Mouse (Mus musculus) left cerebral cortex, postnatal 10 days (tissue): ENCODE measurements at regions not wholly inside any gene's neighbourhood (a gene's known extent, or its start where the extent isn't known, plus 50 kb on each side); places are given as distances from the start of the nearest gene placed in this dataset.
A peak's percentile ranks its signal among the peaks of the same experiment; 100 is the strongest.

ENCODE experiments used
- DNase-seq, 2 experiments: peaks; one replicate each; pipeline ENCODE4 v3.0.0; 2021 to 2022; ENCODE audit warnings: low spot score in 2 of 2, mixed read lengths in 1 of 2; ENCODE audit errors: extremely low spot score in 1 of 2
- intact Hi-C: fragments of 180-260 bp; cut with DNase I; formaldehyde crosslinking; loops from one replicate; pipeline ENCODE4 v1.15.1; 2025

DNA sequence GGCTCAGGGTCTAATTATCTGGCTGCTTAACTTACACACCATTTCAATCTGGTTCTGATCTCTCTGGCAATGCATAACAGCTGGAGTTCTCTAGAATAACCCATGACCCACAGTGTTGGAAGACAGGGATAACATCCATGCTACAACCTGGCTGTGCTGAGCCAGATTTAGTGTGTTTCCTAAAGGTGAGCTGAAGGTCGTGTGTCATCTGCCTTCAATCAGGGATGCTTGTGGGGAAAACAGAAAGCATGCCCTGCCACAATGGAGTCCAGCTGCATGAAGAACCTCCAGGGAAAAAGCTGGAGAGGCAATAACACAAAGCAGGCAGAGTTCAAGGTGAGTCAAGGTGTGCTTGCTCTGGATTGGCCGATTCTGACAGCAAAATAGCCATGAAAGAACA is 223.3 kb downstream of the Fzd1 start:
- DNase-seq = no peak
- intact Hi-C loops = no loop called here

DNA sequence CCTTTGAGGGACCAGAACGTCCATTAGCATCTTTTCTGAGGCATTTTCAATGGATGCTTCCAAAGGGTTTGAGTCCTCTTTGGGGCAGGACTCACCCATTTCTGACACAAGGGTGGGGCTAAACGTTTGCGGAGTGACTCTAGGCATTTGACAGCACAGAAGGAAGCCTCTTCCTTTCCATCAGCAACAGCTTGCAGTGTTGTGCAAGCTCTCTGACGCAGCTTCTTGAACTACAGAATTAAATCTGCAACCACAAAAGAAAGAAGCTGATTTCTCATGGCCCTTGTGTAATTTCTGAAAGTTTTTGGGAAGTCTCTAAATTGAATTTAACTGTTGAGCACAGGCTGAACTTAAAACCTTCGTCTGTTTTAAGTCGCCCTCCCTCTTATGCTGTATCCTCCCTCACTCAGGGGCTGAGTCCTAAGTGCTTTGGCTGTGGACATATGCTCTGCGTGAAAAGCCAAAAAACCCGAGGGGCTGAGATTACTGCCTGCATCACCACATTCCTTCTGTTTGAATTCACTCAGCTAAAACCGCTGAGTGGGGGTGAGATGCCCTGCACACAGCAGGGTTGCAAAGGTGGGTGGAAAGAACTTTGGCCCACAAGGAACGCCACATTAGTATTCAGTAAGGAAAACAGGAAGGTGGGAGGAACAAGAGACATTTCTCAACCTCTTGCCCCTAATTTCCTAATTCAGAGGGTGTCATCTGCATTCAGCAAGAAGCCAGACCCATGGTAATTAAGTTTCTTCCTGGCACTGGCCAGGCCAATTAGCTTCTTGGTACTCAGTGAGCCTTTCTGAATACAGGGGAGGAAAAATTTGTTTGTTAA is 227.4 kb downstream of the Fzd1 start:
- DNase-seq = no peak
- intact Hi-C loops = no loop called here

GRCm38 (mm10) chr5:4526042-4526815 is 231.6 kb downstream of the Fzd1 start:
- intact Hi-C loops = no loop called here
- no peak for DNase-seq

- intact Hi-C loops = no loop called here
- DNase-seq = no peak
Observed at GRCm38 (mm10) chr5:4500599-4500998, 257.2 kb downstream of the Fzd1 start.

DNA sequence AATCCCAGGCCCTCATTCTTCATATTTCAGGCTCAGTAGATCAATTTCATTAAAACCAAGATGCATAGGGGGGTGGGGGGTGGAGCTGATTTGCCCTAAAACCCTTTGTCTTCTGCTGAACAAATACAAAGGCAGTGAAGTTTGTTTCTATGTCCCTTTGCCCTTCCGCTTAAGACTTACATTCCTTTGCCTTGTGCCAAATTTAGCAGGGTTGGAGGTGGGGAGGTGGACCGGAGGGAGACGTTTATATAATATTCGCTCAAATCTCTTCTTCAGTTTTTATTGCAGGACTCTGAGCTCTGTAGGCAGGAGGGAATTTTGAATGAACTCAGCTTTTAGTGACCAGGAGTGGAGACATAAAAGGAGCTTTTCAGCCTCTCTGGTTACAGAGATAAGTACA is 258.8 kb downstream of the Fzd1 start:
- intact Hi-C loops = no loop called here
- DNase-seq = no peak

GRCm38 (mm10) chr5:4498425-4498824 is 259.4 kb downstream of the Fzd1 start:
- DNase-seq = no peak
- intact Hi-C loops = no loop called here

- intact Hi-C loops = no loop called here
- no peak for DNase-seq
Observed at GRCm38 (mm10) chr5:4496907-4497200, 261.0 kb downstream of the Fzd1 start.

DNA sequence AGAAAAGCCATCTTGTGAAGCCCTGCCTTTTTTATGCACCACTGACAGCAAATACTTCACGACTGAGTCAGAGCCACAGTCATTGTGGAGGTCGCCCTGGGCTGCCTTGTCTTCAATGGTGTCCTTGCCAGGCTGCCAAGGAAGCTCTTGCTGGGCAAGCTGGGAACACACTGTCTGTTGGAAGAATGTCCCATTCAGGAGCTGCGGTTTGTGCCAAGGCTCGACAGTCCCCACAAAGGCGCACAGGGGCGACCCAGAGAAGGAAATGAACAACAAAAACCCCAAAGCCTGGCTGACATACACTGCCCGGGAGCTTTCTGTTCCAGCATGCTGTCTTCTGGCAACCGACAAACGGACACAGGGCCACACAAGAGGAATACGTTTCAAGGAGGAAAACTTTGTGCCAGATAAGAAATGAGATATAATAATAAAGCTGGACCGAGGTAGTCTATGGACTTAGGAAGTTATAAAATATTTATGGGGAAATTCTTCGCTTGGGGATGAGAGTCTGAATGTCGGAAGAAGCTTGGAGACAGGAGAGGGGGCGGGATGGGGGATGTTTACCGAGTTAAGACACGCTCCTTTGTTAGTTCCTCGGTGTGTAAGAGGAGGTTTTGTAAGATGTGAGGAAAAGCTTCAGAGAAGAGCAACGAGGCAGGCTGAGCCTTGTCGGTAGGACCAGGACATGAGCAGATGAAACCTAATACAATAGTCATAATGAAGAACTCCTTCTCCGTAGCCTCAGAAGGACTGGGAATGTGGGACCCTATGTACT is 261.5 kb downstream of the Fzd1 start:
- DNase-seq = peak; percentile 57 to 65
- intact Hi-C loops = no loop called here

GRCm38 (mm10) chr5:4495482-4495881 is 262.4 kb downstream of the Fzd1 start:
- intact Hi-C loops = no loop called here
- DNase-seq = no peak

- intact Hi-C loops = no loop called here
- no peak for DNase-seq
Observed at GRCm38 (mm10) chr5:4486391-4487132, 271.3 kb downstream of the Fzd1 start.

- peak; percentile 23 to 43 for DNase-seq
- intact Hi-C loops = no loop called here
Observed at GRCm38 (mm10) chr5:4485542-4486390, 272.1 kb downstream of the Fzd1 start.

DNA sequence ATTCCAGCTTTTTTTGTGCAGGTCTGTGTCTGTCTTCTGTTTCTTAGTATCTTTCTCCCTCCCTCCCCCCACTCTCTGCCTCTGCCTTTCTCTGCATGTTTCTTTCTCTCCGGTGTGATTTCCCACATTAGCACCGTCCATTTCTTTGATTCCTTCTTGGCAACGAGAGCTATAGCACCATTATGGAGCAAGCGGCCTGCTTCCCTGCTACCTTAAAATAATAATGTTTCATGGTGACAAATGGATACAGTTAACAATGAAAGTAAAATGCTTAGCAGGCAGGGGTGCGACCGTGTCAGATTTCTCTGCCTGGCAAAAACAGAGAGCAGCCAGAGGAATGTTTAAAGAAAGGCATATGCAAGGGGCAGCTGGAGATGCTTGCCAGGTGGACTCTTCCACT is 273.1 kb downstream of the Fzd1 start:
- intact Hi-C loops = no loop called here
- no peak for DNase-seq

- intact Hi-C loops = no loop called here
Observed at GRCm38 (mm10) chr5:4484151-4484550, 273.7 kb downstream of the Fzd1 start.

GRCm38 (mm10) chr5:4474255-4474654 is 282.1 kb downstream of the Mterf1b start:
- intact Hi-C loops = no loop called here
- no peak for DNase-seq

More at GRCm38 (mm10) chr5:4484151-4484550, 273.7 kb downstream of the Fzd1 start:
- DNase-seq = peak in 1 of 2 experiments; percentile 13
